Mouse (Mus musculus) C2C12 (cell line): Measurements from ENCODE around the gene Ptov1.

Source experiments
- CTCF ChIP-seq: IDR thresholded peaks from one replicate; pipeline ENCODE4 v1.5.1; 2011; ENCODE audit not compliant: control insufficient read depth, insufficient read depth, insufficient read length
- MAX ChIP-seq: IDR thresholded peaks from one replicate; pipeline ENCODE4 v1.6.1; 2011; ENCODE audit warnings: mild to moderate bottlenecking, control low read depth
- MYOD1 ChIP-seq: IDR thresholded peaks from one replicate; pipeline ENCODE4 v1.6.1; 2011; ENCODE audit warnings: low read depth; ENCODE audit not compliant: control insufficient read depth, insufficient read length
- MYOG ChIP-seq: IDR thresholded peaks from one replicate; pipeline ENCODE4 v1.6.1; 2011; ENCODE audit not compliant: control insufficient read depth, insufficient read length; ENCODE audit errors: extremely low read depth
- USF1 ChIP-seq: IDR thresholded peaks from one replicate; pipeline ENCODE4 v1.6.1; 2011; ENCODE audit warnings: low read depth, mild to moderate bottlenecking, control low read depth, moderate library complexity

DNA sequence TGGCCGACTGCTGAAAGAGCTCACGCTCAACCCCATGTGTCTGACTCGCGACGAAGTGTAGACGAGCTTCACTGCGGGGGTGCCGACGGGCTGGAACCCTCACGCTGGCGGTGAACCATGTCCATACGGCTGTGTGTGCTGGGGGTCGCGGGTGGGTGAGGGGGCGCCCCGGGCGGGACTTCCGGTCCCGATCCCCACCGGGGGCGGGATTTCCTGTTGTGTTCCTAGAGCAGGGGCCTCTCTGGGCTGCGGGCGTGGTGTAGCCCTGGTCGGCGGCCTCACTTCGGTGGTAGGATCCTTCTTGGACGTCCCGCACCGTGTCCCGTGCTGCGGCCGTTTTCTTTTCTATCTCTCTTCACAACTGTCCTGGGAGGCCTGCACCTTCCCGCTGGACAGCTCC is 19.4 kb downstream of the Ptov1 start:
- TF ChIP-seq USF1 = no peak
- no peak for TF ChIP-seq CTCF
- no peak for TF ChIP-seq MAX
- no peak for TF ChIP-seq MYOG
- TF ChIP-seq MYOD1 = no peak
